Mouse (Mus musculus) liver, embryonic 11.5 days (tissue): ENCODE data around the gene Bub1b. TPM values are rescaled to one million over a fixed set of nuclear protein-coding genes. Genes with fewer than 3 reads are reported as not detected.

Experiments
- polyA plus RNA-seq: library from polyadenylated mRNA; unstranded; fragments of >200 nt; fragmentation: Nextera tagmentation; extraction: Ambion mirVana; gene quantifications from 2 replicates; pipeline ENCODE4 v1.2.1, GENCODE M21; 2014

Bub1b gene
- polyA plus RNA-seq, 1 experiment from 2014 or later: 97.7 TPM

Other genes with a start within 250 kb of the Bub1b start
- 1.2 and 1.3 TPM in 2 replicates for gene Gpr176, start 224.8 kb upstream of the Bub1b start, polyA plus RNA-seq
- gene Eif2ak4, start 209.6 kb upstream of the Bub1b start, polyA plus RNA-seq: 14.0 and 15.0 TPM in 2 replicates
- 184 and 195 TPM in 2 replicates for gene Srp14, start 118.5 kb upstream of the Bub1b start, polyA plus RNA-seq
- gene Bmf, start 48.5 kb upstream of the Bub1b start, polyA plus RNA-seq: 1.0 and 1.9 TPM in 2 replicates
- 2.2 and 2.8 TPM in 2 replicates for gene Pak6, start 65.1 kb downstream of the Bub1b start, polyA plus RNA-seq
- 0.16 TPM in 1 of 2 replicates, not detected in the other for gene Ankrd63, start 105.8 kb downstream of the Bub1b start, polyA plus RNA-seq
- 2.9 and 3.5 TPM in 2 replicates for gene Plcb2, start 130.2 kb downstream of the Bub1b start, polyA plus RNA-seq
- gene Inafm2, start 147.5 kb downstream of the Bub1b start, polyA plus RNA-seq: 32.3 and 33.0 TPM in 2 replicates
- gene Ccdc9b, start 164.4 kb downstream of the Bub1b start, polyA plus RNA-seq: 0.14 and 0.19 TPM in 2 replicates
- not detected in 2 replicates for gene Phgr1, start 174.6 kb downstream of the Bub1b start, polyA plus RNA-seq
- gene Disp2, start 181.5 kb downstream of the Bub1b start, polyA plus RNA-seq: 0.32 and 0.60 TPM in 2 replicates
- 127 TPM in 2 replicates for gene Knstrn, start 215.8 kb downstream of the Bub1b start, polyA plus RNA-seq